Comparison of ENCODE assay signal across 24 mouse cellular contexts in genomic region chr6:126440254-126440653, GRCm38 (mm10).
"Had no signal": no experiment of that assay in that cellular context is flagged by ENCODE, and none has a peak within 500 bp of the region (broad histone marks: within the 10 kb centered on the region; RNA-seq: fewer than 3 reads in every experiment).

No protein-coding gene starts in this region.

- H3K9me3 ChIP-seq: heart, embryonic 10.5 days; heart, embryonic 12.5 days; hindbrain, embryonic 10.5 days; hindbrain, embryonic 12.5 days; intestine, embryonic 15.5 days; limb, embryonic 10.5 days; limb, embryonic 12.5 days; liver, embryonic 13.5 days had no signal

- H3K27me3 ChIP-seq: heart, embryonic 12.5 days; hindbrain, embryonic 12.5 days; intestine, embryonic 15.5 days; limb, embryonic 12.5 days; liver, embryonic 13.5 days had no signal

- H3K27ac ChIP-seq: heart, embryonic 10.5 days; hindbrain, embryonic 10.5 days; hindbrain, embryonic 12.5 days; hindbrain, embryonic 14.5 days; intestine, embryonic 15.5 days; layer of hippocampus, adult 2 months; left cerebral cortex, adult 2 months; limb, embryonic 10.5 days; limb, embryonic 12.5 days; liver, embryonic 13.5 days had no signal

- H3K9ac ChIP-seq: heart, embryonic 12.5 days; hindbrain, embryonic 12.5 days; hindbrain, embryonic 14.5 days; intestine, embryonic 15.5 days; limb, embryonic 12.5 days; liver, embryonic 13.5 days had no signal

- H3K4me2 ChIP-seq: heart, embryonic 12.5 days; hindbrain, embryonic 12.5 days; hindbrain, embryonic 14.5 days; intestine, embryonic 15.5 days; limb, embryonic 12.5 days; liver, embryonic 11.5 days; liver, embryonic 13.5 days had no signal

- DNase-seq: gastrocnemius, postnatal 14 days; gastrocnemius, postnatal 36 days; heart, postnatal 10 days; heart, postnatal 4 days; kidney, adult 18-20 months; kidney, postnatal 10 days; kidney, postnatal 25 days; kidney, postnatal 4 days; liver; liver, embryonic 13.5 days had no signal

- ATAC-seq: hindbrain, embryonic 16.5 days; inflammation-experienced regulatory T-cells, adult 6 months; intestine, embryonic 15.5 days; intestine, postnatal 0 days had no signal

- H3K36me3 ChIP-seq: heart, embryonic 10.5 days; heart, embryonic 12.5 days; hindbrain, embryonic 10.5 days; hindbrain, embryonic 12.5 days; intestine, embryonic 15.5 days; limb, embryonic 10.5 days; limb, embryonic 12.5 days; liver, embryonic 13.5 days had no signal

- H3K4me3 ChIP-seq: heart, embryonic 10.5 days; heart, embryonic 12.5 days; hindbrain, embryonic 10.5 days; hindbrain, embryonic 12.5 days; intestine, embryonic 15.5 days; layer of hippocampus, adult 2 months; left cerebral cortex, adult 2 months; limb, embryonic 10.5 days; limb, embryonic 12.5 days; liver, embryonic 13.5 days had no signal

- H3K4me1 ChIP-seq: heart, embryonic 10.5 days; heart, embryonic 12.5 days; hindbrain, embryonic 10.5 days; hindbrain, embryonic 12.5 days; intestine, embryonic 15.5 days; limb, embryonic 12.5 days; liver, embryonic 13.5 days had no signal
